Mouse (Mus musculus): ENCODE data around the gene Rcan3.

Gene Rcan3

GRCm38 (mm10) chr4:135433443-135434394, at the start of gene Rcan3:
Rcan3 (minus strand) TSS chr4:135433853.
- in situ Hi-C loops (cut with MseI, MboI), result no loop called here

- in situ Hi-C loops (cut with MseI, MboI), result no loop called here
Measured at GRCm38 (mm10) chr4:135480370-135480769, 46.7 kb upstream of the Rcan3 start.

- in situ Hi-C loops (cut with MseI, MboI), result no loop called here
Measured at GRCm38 (mm10) chr4:135477851-135478250, 44.2 kb upstream of the Rcan3 start.

GRCm38 (mm10) chr4:135463406-135463805, 29.8 kb upstream of the Rcan3 start:
- in situ Hi-C loops (cut with MseI, MboI), result no loop called here

GRCm38 (mm10) chr4:135453572-135453971, 19.9 kb upstream of the Rcan3 start:
- in situ Hi-C loops (cut with MseI, MboI), result no loop called here

- in situ Hi-C loops (cut with MseI, MboI), result no loop called here
Measured at GRCm38 (mm10) chr4:135453164-135453563, 19.5 kb upstream of the Rcan3 start.

- in situ Hi-C loops (cut with MseI, MboI), result no loop called here
Measured at GRCm38 (mm10) chr4:135451360-135452015, 17.8 kb upstream of the Rcan3 start.

- in situ Hi-C loops (cut with MseI, MboI), result loop anchor here in 1 of 2 experiments (10.0 kb wide), 1 partner anchor 52 kb away; the partner anchor contains the start of genes Nipal3 and Stpg1
Measured at GRCm38 (mm10) chr4:135442473-135442872, 8.8 kb upstream of the Rcan3 start.

- in situ Hi-C loops (cut with MseI, MboI), result loop anchor here in 1 of 2 experiments (10.0 kb wide), 1 partner anchor 55 kb away; the partner anchor contains the start of genes Nipal3 and Stpg1
Measured at GRCm38 (mm10) chr4:135439904-135440522, 6.4 kb upstream of the Rcan3 start.

GRCm38 (mm10) chr4:135439188-135439647, 5.6 kb upstream of the Rcan3 start:
- in situ Hi-C loops (cut with MseI, MboI), result no loop called here

GRCm38 (mm10) chr4:135437924-135438323, 4.3 kb upstream of the Rcan3 start:
- in situ Hi-C loops (cut with MseI, MboI), result no loop called here

- in situ Hi-C loops (cut with MseI, MboI), result no loop called here
Measured at GRCm38 (mm10) chr4:135436291-135436690, 2.6 kb upstream of the Rcan3 start.

- in situ Hi-C loops (cut with MseI, MboI), result no loop called here
Measured at GRCm38 (mm10) chr4:135434395-135434789, 739 bp upstream of the Rcan3 start.

GRCm38 (mm10) chr4:135433086-135433442, 589 bp downstream of the Rcan3 start:
- in situ Hi-C loops (cut with MseI, MboI), result no loop called here

GRCm38 (mm10) chr4:135429990-135430760, 3.5 kb downstream of the Rcan3 start:
- in situ Hi-C loops (cut with MseI, MboI), result no loop called here

GRCm38 (mm10) chr4:135429383-135429782, 4.3 kb downstream of the Rcan3 start:
- in situ Hi-C loops (cut with MseI, MboI), result no loop called here

- in situ Hi-C loops (cut with MseI, MboI), result no loop called here
Measured at GRCm38 (mm10) chr4:135426587-135426986, 7.1 kb downstream of the Rcan3 start.

GRCm38 (mm10) chr4:135425625-135426024, 8.0 kb downstream of the Rcan3 start:
- in situ Hi-C loops (cut with MseI, MboI), result no loop called here

- in situ Hi-C loops (cut with MseI, MboI), result no loop called here
Measured at GRCm38 (mm10) chr4:135420961-135421360, 12.7 kb downstream of the Rcan3 start.

GRCm38 (mm10) chr4:135420416-135420815, 13.2 kb downstream of the Rcan3 start:
- in situ Hi-C loops (cut with MseI, MboI), result no loop called here

- in situ Hi-C loops (cut with MseI, MboI), result loop anchor here in 1 of 2 experiments (10.0 kb wide), 1 partner anchor 55 kb away; no protein-coding TSS in a partner anchor
Measured at GRCm38 (mm10) chr4:135419996-135420395, 13.7 kb downstream of the Rcan3 start.

Data from mouse trophoblast stem cell (cell line).